Mouse (Mus musculus) heart, postnatal 25 days (tissue): ENCODE results near the gene Acat2. TPM values are rescaled to one million over a fixed set of nuclear protein-coding genes. Genes with fewer than 3 reads are reported as not detected.
"Not testable (repeated sequence)": the region's sequence is repeated elsewhere in the genome, so short reads cannot be mapped to it uniquely, and the experiment has no call there.

Experiments
- DNase-seq: peaks from one replicate; pipeline ENCODE4 v3.0.0; 2022; ENCODE audit warnings: low spot score
- intact Hi-C: fragments of 180-260 bp; cut with DNase I; formaldehyde crosslinking; loops from one replicate; pipeline ENCODE4 v1.15.1; 2025
- total RNA-seq, 2 experiments: library from RNA; stranded (reverse); gene quantifications; 2 replicates each; pipeline ENCODE4 v1.2.3; 2021

Acat2 gene
- total RNA-seq, 2 experiments from 2014 or later = 6.1 to 7.1 TPM

DNA sequence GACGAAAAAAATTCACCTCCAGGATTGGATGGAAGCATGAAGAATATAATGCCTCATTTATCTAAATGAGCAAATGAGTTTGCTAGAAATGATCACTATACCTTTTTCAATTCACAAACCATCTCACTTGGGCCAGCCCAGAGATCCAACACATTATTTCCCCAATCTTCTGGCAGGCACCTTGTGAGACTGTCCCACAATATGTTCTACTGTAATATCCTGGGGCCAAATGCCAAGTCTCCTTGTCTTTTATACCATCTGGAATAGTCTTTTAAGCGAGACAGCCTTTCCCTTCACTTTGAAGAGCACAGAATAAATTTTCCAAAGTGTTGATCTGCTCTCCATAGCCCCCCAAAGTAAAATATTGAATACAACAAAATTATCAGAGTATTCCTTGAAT lies 13.3 kb upstream of the Acat2 start:
- no peak for DNase-seq
- intact Hi-C loops = no loop called here

GRCm38 (mm10) chr17:12967173-12967572 lies 6.6 kb upstream of the Acat2 start:
- intact Hi-C loops = no loop called here
- no peak for DNase-seq

- DNase-seq = no peak
- intact Hi-C loops = loop anchor here (5.0 kb wide), 1 partner anchor 49 kb away; no protein-coding TSS in a partner anchor
Measured at GRCm38 (mm10) chr17:12963476-12963875, 2.9 kb upstream of the Acat2 start.

DNA sequence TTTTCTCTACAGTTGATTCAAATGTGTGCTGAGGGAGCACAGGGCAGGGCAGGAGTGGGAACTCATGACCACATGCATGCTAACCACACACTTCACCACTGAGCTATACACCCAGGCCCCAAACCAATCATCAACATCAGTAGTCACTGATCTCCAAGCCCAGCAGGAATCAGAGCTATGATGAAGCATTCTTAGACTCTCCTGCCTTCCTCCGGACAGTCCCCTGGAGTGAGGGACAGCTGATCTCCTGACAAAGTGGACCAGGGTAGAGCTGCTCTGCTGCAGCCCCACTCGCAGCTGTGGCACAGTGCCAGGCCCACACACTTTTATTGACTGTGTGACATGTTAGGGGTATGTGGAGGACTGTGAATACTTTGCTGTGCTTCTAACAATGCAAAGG lies 1.2 kb downstream of the Acat2 start:
- intact Hi-C loops, DNase-seq: not testable (repeated sequence)

GRCm38 (mm10) chr17:12956664-12957063 lies 3.9 kb downstream of the Acat2 start:
- intact Hi-C loops = no loop called here
- no peak for DNase-seq

DNA sequence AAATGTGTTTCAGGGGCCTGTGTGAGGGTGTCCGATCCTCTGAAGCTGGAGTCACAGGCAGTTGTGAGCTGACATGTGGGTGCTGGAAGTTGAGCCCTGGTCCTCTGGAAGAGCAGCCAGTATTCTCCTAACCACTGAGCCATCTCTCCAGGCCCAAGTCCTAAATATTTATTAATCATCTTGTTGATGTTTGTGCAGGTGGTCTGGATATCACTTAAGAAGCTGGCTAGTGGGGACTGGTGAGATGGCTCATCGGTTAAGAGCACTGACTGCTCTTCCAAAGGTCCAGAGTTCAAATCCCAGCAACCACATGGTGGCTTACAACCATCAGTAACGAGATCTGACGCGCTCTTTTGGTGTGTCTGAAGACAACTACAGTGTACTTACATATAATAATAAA lies 10.9 kb downstream of the Acat2 start:
- no peak for DNase-seq
- intact Hi-C loops = no loop called here

GRCm38 (mm10) chr17:12942459-12943162 lies 17.9 kb downstream of the Acat2 start:
- intact Hi-C loops = no loop called here
- no peak for DNase-seq

- no peak for DNase-seq
- intact Hi-C loops = no loop called here
Measured at GRCm38 (mm10) chr17:12941543-12942260, 18.8 kb downstream of the Acat2 start.

DNA sequence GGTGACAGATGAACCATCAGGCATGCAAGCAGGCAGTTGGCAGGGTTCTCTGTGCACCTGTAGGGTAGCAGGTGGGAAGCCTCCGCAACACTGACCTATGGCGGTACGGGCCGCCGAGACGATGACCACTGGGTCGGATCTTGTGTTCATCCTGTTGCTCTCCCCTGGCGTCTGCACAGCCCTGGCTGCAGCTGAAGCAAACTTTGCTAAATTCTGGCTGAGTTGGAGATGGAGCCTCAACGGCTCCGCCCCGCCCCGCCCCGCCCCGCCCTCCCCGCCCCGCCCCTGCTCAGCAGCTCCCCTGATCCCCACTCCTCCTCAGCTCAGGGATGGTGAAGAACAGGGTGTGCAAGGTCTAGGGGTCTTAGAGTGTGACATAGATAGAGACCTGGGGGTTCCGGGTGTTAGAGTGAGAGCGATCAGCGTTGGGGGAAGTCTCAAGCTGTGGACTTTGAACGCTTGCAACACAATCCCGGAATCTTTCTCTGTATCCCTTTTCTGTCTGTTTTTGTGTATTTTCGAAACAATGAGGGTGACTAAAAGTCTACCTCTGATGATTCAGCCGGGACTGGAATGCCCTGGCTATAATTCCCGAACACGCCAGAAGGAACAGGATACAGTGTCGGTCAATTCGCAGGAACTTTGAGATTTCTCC lies 20.3 kb downstream of the Acat2 start, which contains the start of gene Acat3:
Gene Acat3 (minus strand): TSS at position 450 of the 655 bp plus-strand sequence.
- intact Hi-C loops = no loop called here
- no peak for DNase-seq

GRCm38 (mm10) chr17:12939377-12940148 lies 21.0 kb downstream of the Acat2 start:
- intact Hi-C loops, DNase-seq: not testable (repeated sequence)

DNA sequence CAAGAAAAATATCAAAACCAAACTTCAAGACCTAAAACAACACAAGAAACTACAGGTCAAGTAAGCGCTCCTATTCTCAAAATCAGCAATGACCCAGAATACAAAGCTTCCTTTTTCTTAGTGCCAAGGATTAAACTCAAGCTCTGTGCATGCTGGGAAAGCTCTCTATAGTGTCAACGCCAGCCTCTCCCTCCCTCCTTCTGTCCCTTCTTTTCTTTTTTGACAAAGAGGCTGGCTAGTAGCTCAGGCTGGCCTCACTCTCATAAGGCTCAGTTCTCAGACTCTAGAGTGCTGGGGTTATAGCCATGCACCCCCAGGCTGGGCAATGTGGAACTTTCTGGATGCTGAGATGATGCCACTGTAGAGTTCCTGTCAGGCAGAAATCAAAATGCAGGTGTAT lies 22.5 kb downstream of the Acat2 start:
- intact Hi-C loops = no loop called here

DNA sequence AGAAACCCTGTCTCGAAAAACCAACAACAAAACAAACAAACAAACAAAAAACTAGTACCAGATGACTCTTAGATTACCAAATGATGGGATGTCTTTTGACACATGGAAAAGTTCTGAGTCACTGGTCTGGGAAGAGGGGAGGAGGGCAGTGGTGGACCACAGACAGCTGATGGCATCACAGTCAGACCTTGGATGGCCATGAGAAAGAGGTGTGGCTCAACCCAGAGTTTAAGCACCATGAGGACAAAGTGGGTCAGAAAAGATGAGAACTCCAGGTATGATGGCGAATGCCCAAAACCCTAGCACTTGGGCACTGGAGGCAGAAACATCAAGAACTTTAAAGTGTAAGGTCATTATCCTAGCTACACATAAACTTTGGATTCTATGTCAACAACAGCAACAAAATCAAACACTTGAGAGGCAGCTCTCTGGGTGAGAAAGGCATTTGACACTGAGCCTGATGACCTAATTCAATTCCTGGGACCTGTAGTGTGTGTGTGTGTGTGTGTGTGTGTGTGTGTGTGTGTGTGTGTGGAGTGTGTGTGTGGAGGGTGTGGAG lies 23.1 kb downstream of the Acat2 start:
- no peak for DNase-seq
- intact Hi-C loops = no loop called here

More for the DNA sequence above, 22.5 kb downstream of the Acat2 start:
- no peak for DNase-seq

- DNase-seq = no peak
Measured at GRCm38 (mm10) chr17:12935719-12936118, 24.8 kb downstream of the Acat2 start.

DNA sequence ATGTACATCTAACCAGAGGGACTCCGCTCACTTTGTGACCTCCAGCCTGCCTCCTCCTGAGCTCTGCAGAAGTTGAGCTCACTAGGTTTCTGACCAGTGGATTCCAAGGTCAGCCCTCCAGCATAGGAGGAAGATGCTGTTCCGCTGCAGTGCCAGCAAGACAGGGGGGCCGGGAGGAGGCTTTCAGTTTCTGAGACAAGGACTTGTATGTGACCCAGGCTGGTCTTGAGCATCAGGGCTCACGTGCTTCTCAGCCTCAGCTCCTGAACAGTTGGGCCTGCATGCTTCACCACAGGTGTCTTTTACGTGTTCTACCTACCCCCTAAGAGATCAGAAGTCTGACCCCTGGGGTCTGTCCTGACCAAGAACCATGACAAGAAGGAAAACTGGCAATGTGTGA lies 29.0 kb downstream of the Acat2 start:
- not testable (repeated sequence) for DNase-seq

More at GRCm38 (mm10) chr17:12935719-12936118, 24.8 kb downstream of the Acat2 start:
- intact Hi-C loops = no loop called here

GRCm38 (mm10) chr17:12925703-12926180 lies 34.8 kb downstream of the Acat2 start:
- DNase-seq = no peak
- intact Hi-C loops = no loop called here

More for the DNA sequence above, 29.0 kb downstream of the Acat2 start:
- intact Hi-C loops = not testable (repeated sequence)

GRCm38 (mm10) chr17:12925001-12925400 lies 35.5 kb downstream of the Acat2 start:
- no peak for DNase-seq
- intact Hi-C loops = no loop called here

GRCm38 (mm10) chr17:12921073-12921472 lies 39.5 kb downstream of the Acat2 start:
- intact Hi-C loops = no loop called here
- no peak for DNase-seq

DNA sequence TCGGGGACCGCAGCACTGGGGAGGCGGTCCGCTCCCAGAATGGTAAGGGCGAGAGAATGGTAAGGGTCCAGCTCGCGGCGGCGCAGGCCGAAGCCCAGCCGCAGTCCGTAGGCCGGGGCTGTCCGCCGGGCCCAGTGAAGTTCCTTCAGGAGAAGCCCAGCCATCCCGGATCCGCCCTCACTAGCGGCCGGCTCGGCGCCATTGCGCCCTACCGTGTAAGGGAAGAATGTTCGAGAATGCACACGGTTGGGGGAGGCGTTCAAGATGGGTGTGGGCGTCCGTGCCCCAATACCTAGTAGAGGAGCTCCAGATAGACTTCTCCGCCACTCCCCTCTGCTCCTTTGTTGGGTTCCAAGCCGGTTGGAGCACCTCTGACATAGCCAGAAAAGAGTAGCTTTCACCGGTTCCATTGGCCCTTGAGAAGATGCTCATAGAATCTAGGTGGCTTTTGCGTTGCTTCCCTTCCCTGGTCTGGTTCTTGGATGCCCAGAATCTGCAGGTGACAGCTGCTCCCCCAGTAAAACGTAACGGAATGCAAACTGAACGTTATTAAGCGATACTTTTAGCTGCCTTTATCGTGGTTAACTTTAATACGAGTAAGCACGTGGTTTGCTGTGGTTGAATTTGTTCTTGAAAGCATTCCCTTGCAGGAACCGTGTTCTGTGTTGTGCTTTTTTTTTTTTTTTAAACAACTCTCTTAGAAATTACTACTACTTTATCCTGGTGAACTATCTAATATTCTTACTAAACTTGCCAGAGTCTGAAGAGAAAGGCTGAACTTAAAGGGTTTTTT lies 43.8 kb downstream of the Acat2 start:
- DNase-seq = no peak
- intact Hi-C loops = loop anchor here (2.0 kb wide), 2 partner anchors 44 to 74 kb away; partner anchors contain the start of gene Acat2
